Mouse (Mus musculus): ENCODE results near the gene Idh2. TPM values are rescaled to one million over a fixed set of nuclear protein-coding genes. Genes with fewer than 3 reads are reported as not detected.

Idh2 gene
- polyA plus RNA-seq, 1 experiment from 2014 or later = 498 TPM

DNA sequence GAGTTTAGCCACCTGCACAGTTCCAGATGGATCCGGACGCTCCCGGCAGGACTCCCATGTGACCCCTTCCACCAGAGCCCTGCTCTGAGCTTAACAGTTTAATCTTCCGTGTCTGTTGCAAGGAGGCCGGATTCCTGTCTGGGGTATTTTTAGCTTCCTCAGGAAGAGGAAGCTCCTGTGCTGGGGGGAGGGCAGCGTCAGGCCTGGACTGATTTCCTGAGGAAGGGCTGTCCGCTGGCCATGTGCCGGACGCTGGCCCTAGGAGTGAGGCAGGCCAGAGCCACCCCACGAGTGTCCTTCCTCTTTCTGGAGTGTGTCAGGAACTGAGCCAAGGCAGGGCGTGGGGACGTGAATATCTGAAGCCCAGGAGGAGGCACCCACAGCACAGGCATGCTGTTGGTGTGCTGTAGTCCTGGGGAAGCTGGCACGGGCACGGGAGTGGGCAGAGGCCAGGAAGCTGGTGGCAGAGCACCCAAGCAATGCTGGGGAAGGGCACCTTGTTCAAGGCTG lies 36.3 kb downstream of the Idh2 start:
- Histone ChIP-seq H3K27me3 (no peaks in the 10 kb centered on the region), H3K9me3 (no peaks in the 10 kb centered on the region), H3K36me3 (peaks cover 22% of the 10 kb centered on the region), H3K4me3 (no peak overlapping the region), H3K27ac (peak overlapping the region; percentile 67), H3K9ac (no peak overlapping the region), H3K4me2 (replicated peaks) (peak overlapping the region; percentile 12; the same call in 1 of the 2 replicates), H3K4me1 (peaks cover 48% of the 10 kb centered on the region)
- WGBS = 20% methylated on average over 14 of the region's 14 CpGs
- no peak for ATAC-seq (ENCODE audit: insufficient number of reproducible peaks, insufficient read depth, low FRiP score, low TSS enrichment)

GRCm38 (mm10) chr7:80077801-80078200 lies 37.4 kb downstream of the Idh2 start:
- H3K4me1 ChIP-seq = peaks cover 48% of the 10 kb centered on the region
- H3K9me3 ChIP-seq = no peaks in the 10 kb centered on the region
- no peak overlapping the region for H3K9ac ChIP-seq
- H3K27me3 ChIP-seq = no peaks in the 10 kb centered on the region
- ATAC-seq (ENCODE audit: insufficient number of reproducible peaks, insufficient read depth, low FRiP score, low TSS enrichment) = no peak
- no peak overlapping the region for H3K4me3 ChIP-seq
- no peak overlapping the region for H3K4me2 ChIP-seq (replicated peaks)
- 64% methylated on average over 9 of the region's 9 CpGs for WGBS
- peaks cover 14% of the 10 kb centered on the region for H3K36me3 ChIP-seq
- no peak overlapping the region for H3K27ac ChIP-seq

DNA sequence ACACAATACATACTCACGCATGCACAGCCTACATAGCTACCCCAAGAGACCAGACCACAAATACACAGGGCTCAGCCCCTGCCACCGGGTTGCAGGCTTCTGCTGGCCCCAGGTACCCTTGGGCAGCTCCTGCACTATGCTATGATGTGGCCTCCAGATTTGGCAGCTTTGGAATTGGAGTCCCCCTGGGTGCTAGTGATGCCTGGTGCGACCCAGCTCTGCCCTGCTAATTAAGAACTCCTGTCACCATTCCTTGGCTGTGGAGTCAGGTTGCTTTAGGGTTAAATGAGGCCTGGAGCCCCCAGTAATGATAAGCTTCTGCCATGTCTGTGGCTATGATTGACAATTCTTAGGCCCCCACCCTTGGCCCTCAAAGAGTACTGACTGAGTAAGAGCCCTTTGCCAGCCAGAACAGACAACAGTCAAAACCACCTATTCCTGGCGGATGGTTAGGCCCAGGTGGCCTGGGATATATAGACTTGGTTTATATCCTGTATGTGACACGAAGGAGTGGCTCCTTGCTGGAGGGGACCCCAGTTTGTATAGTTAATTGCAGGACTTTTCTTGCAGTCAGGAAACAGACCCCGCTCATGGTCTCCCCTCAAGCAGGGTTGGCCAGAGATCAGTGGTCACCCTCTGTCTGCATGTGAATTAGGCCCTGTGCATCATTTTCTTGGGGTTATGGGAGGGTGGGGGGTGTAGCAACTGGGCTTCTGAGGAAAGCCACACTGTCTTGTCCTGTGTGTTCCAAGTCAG lies 38.1 kb downstream of the Idh2 start:
- H3K9me3 ChIP-seq = no peaks in the 10 kb centered on the region
- no peaks in the 10 kb centered on the region for H3K27me3 ChIP-seq
- H3K4me2 ChIP-seq (replicated peaks) = no peak overlapping the region
- peaks cover 54% of the 10 kb centered on the region for H3K4me1 ChIP-seq
- no peak overlapping the region for H3K9ac ChIP-seq
- H3K36me3 ChIP-seq = peaks cover 7% of the 10 kb centered on the region
- H3K4me3 ChIP-seq = no peak overlapping the region
- WGBS = 59% methylated on average over 6 of the region's 6 CpGs
- no peak for ATAC-seq (ENCODE audit: insufficient number of reproducible peaks, insufficient read depth, low FRiP score, low TSS enrichment)
- 0 out of 2 replicates have a peak overlapping the region, but pooled peaks have one; percentile 17 for H3K27ac ChIP-seq

DNA sequence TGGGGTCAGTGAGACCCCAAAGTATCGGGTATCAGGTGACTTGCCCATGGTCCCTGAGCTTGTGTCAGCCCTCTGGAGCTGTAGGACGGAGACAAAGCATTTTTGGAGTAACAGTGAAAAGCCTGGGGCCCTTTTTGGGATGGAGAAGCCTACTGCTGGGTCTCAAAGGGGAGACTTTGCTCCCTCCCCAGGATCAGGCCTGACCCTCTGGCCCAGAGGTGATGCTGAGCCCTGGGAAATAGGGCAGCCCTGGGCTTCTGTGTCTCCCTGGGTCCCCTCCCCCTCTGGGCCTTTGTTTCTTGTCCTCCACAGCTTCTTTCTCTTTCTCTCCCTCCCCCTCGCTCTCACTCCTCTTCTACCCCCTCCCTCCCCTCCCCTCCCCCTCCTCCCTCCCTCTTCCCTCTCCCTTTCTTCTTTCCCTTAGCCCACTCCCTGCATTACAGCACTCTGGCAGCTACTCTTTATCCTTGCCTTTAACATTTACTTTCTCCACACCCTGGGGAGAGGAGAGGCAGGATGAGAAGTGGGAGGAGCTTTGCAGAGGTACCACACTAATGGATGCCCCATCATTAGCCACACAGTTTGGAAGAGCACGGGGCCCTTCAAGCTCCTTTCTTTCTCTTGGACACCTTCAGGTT lies 39.1 kb downstream of the Idh2 start:
- no peak overlapping the region for H3K4me2 ChIP-seq (replicated peaks)
- WGBS = 17% methylated on average over 4 of the region's 4 CpGs
- H3K27me3 ChIP-seq = no peaks in the 10 kb centered on the region
- no peaks in the 10 kb centered on the region for H3K36me3 ChIP-seq
- H3K4me1 ChIP-seq = peaks cover 62% of the 10 kb centered on the region
- H3K4me3 ChIP-seq = no peak overlapping the region
- H3K9ac ChIP-seq = no peak overlapping the region
- H3K9me3 ChIP-seq = no peaks in the 10 kb centered on the region
- ATAC-seq (ENCODE audit: insufficient number of reproducible peaks, insufficient read depth, low FRiP score, low TSS enrichment) = peak; percentile 26; the same call in 1 of the 2 replicates
- peak overlapping the region; percentile 75 for H3K27ac ChIP-seq

DNA sequence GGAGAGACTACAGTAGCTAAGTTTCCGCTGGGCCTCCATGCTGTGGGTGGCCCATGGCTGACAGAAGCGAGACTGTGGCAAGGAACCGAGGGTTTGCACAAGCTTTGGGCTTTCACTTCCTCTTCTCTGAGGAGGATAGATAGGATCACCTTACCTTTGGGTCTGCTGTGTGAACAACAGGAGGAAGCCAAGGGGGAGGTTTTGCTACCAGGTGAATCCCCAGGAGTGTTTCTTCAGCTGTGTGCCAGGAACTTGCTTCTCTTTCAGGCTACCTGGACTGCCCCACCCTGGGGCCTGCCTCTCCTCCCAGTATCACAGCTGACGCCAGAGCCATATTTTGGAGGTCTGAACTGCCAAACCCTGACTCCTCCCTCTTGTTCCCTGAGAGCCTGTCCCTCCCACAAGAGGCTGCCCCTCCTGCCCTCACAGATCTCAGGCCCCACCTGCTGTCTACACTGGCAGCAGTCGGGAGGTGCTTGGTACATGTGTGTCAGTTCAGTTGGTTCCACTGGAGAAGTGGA lies 40.2 kb downstream of the Idh2 start:
- Histone ChIP-seq H3K36me3 (no peaks in the 10 kb centered on the region), H3K27ac (peak overlapping the region; percentile 75; the same call in 1 of the 2 replicates), H3K9me3 (no peaks in the 10 kb centered on the region), H3K27me3 (no peaks in the 10 kb centered on the region), H3K4me3 (no peak overlapping the region), H3K9ac (no peak overlapping the region), H3K4me2 (replicated peaks) (no peak overlapping the region), H3K4me1 (peaks cover 73% of the 10 kb centered on the region)
- 36% methylated on average over 5 of the region's 5 CpGs for WGBS
- no peak for ATAC-seq (ENCODE audit: insufficient number of reproducible peaks, insufficient read depth, low FRiP score, low TSS enrichment)

- WGBS = 67% methylated on average over 8 of the region's 8 CpGs
- Histone ChIP-seq H3K4me1 (peaks cover 80% of the 10 kb centered on the region), H3K4me2 (replicated peaks) (no peak overlapping the region), H3K27me3 (no peaks in the 10 kb centered on the region), H3K9ac (no peak overlapping the region), H3K9me3 (no peaks in the 10 kb centered on the region), H3K36me3 (no peaks in the 10 kb centered on the region), H3K4me3 (no peak overlapping the region), H3K27ac (no peak overlapping the region)
- ATAC-seq (ENCODE audit: insufficient number of reproducible peaks, insufficient read depth, low FRiP score, low TSS enrichment) = no peak
Measured at GRCm38 (mm10) chr7:80073506-80073905, 41.7 kb downstream of the Idh2 start.

- no peaks in the 10 kb centered on the region for H3K9me3 ChIP-seq
- WGBS = 57% methylated on average over 6 of the region's 6 CpGs
Measured at GRCm38 (mm10) chr7:80072297-80072696, 42.9 kb downstream of the Idh2 start.

GRCm38 (mm10) chr7:80071209-80071608 lies 44.0 kb downstream of the Idh2 start:
- Histone ChIP-seq H3K9ac (no peak overlapping the region), H3K27me3 (no peaks in the 10 kb centered on the region), H3K4me1 (peaks cover 77% of the 10 kb centered on the region), H3K9me3 (no peaks in the 10 kb centered on the region), H3K4me3 (no peak overlapping the region), H3K36me3 (no peaks in the 10 kb centered on the region), H3K4me2 (replicated peaks) (no peak overlapping the region), H3K27ac (no peak overlapping the region)
- ATAC-seq (ENCODE audit: insufficient number of reproducible peaks, insufficient read depth, low FRiP score, low TSS enrichment) = no peak
- 88% methylated on average over 9 of the region's 9 CpGs for WGBS

More at GRCm38 (mm10) chr7:80072297-80072696, 42.9 kb downstream of the Idh2 start:
- Histone ChIP-seq H3K27ac (no peak overlapping the region), H3K36me3 (no peaks in the 10 kb centered on the region), H3K9ac (no peak overlapping the region), H3K4me3 (no peak overlapping the region), H3K4me2 (replicated peaks) (no peak overlapping the region), H3K4me1 (peaks cover 78% of the 10 kb centered on the region), H3K27me3 (no peaks in the 10 kb centered on the region)
- no peak for ATAC-seq (ENCODE audit: insufficient number of reproducible peaks, insufficient read depth, low FRiP score, low TSS enrichment)

- Histone ChIP-seq H3K9me3 (no peaks in the 10 kb centered on the region), H3K9ac (no peak overlapping the region; the same call in 1 of the 2 replicates), H3K27me3 (no peaks in the 10 kb centered on the region), H3K4me1 (peaks cover 63% of the 10 kb centered on the region), H3K4me3 (no peak overlapping the region), H3K4me2 (replicated peaks) (no peak overlapping the region; the same call in 1 of the 2 replicates), H3K36me3 (no peaks in the 10 kb centered on the region), H3K27ac (peak overlapping the region; percentile 52)
- 17% methylated on average over 13 of the region's 13 CpGs for WGBS
- peak; percentile 41; the same call in 1 of the 2 replicates for ATAC-seq (ENCODE audit: insufficient number of reproducible peaks, insufficient read depth, low FRiP score, low TSS enrichment)
Measured at GRCm38 (mm10) chr7:80069615-80070327, 45.4 kb downstream of the Idh2 start.

DNA sequence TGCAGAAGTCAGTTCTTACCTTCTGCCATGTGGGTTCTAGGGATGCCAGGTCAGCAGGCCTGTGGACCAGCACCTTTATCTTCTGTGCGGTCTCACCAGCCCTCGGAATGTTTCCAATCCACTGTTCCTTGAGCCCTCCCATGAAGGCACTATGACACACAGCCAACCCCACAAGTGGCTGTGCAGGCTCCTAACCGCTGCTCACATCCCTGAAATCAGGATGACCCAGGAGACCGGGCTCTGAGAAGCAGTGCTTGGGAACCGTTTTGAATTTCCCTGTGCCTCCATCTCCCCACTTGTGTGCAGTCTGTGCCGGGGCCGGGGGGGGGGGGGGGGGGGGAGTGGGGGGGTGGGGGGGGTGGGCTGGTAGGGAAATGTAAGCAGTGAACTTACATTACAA lies 46.9 kb downstream of the Idh2 start:
- no peaks in the 10 kb centered on the region for H3K9me3 ChIP-seq
- H3K36me3 ChIP-seq = no peaks in the 10 kb centered on the region
- WGBS = 42% methylated on average over 5 of the region's 7 CpGs
- no peak for ATAC-seq (ENCODE audit: insufficient number of reproducible peaks, insufficient read depth, low FRiP score, low TSS enrichment)
- peak overlapping the region; percentile 52; the same call in 1 of the 2 replicates for H3K27ac ChIP-seq
- peaks cover 62% of the 10 kb centered on the region for H3K4me1 ChIP-seq
- H3K4me2 ChIP-seq (replicated peaks) = no peak overlapping the region
- no peak overlapping the region for H3K9ac ChIP-seq
- no peak overlapping the region for H3K4me3 ChIP-seq
- no peaks in the 10 kb centered on the region for H3K27me3 ChIP-seq

- H3K27ac ChIP-seq = no peak overlapping the region
- H3K36me3 ChIP-seq = no peaks in the 10 kb centered on the region
- H3K4me1 ChIP-seq = peaks cover 57% of the 10 kb centered on the region
- no peak overlapping the region for H3K4me2 ChIP-seq (replicated peaks)
- no peak overlapping the region for H3K4me3 ChIP-seq
- no peaks in the 10 kb centered on the region for H3K9me3 ChIP-seq
- no peak for ATAC-seq (ENCODE audit: insufficient number of reproducible peaks, insufficient read depth, low FRiP score, low TSS enrichment)
- no peak overlapping the region for H3K9ac ChIP-seq
- H3K27me3 ChIP-seq = no peaks in the 10 kb centered on the region
- 69% methylated on average over 13 of the region's 13 CpGs for WGBS
Measured at GRCm38 (mm10) chr7:80066675-80067455, 48.3 kb downstream of the Idh2 start.

Measured in embryonic facial prominence, embryonic 12.5 days (tissue).